Mouse (Mus musculus): ENCODE measurements at regions not wholly inside any gene's neighbourhood (a gene's known extent, or its start where the extent isn't known, plus 50 kb on each side); places are given as distances from the start of the nearest gene placed in this dataset.

- DNase-seq: no peak
Measured at GRCm38 (mm10) chr14:99366281-99366987, 67.9 kb downstream of the Klf5 start.

GRCm38 (mm10) chr14:99366996-99367555, 68.6 kb downstream of the Klf5 start:
- no peak for DNase-seq

GRCm38 (mm10) chr14:99369366-99369765, 70.9 kb downstream of the Klf5 start:
- DNase-seq: no peak

GRCm38 (mm10) chr14:99373682-99374081, 75.2 kb downstream of the Klf5 start:
- DNase-seq: no peak

GRCm38 (mm10) chr14:99375040-99375610, 76.6 kb downstream of the Klf5 start:
- DNase-seq: no peak

GRCm38 (mm10) chr14:99376652-99377502, 78.4 kb downstream of the Klf5 start:
- DNase-seq: no peak

- no peak for DNase-seq
Measured at GRCm38 (mm10) chr14:99381262-99382017, 82.9 kb downstream of the Klf5 start.

GRCm38 (mm10) chr14:99382051-99382450, 83.6 kb downstream of the Klf5 start:
- DNase-seq: no peak

GRCm38 (mm10) chr14:99383170-99383569, 84.7 kb downstream of the Klf5 start:
- no peak for DNase-seq

GRCm38 (mm10) chr14:99387581-99387980, 89.1 kb downstream of the Klf5 start:
- DNase-seq: no peak

GRCm38 (mm10) chr14:99389306-99389705, 90.8 kb downstream of the Klf5 start:
- DNase-seq: no peak

- no peak for DNase-seq
Measured at GRCm38 (mm10) chr14:99391700-99392099, 93.2 kb downstream of the Klf5 start.

- DNase-seq: no peak
Measured at GRCm38 (mm10) chr14:99392813-99393212, 94.3 kb downstream of the Klf5 start.

GRCm38 (mm10) chr14:99393611-99394010, 95.1 kb downstream of the Klf5 start:
- DNase-seq: no peak

GRCm38 (mm10) chr14:99403155-99403726, 104.8 kb downstream of the Klf5 start:
- DNase-seq: no peak

- no peak for DNase-seq
Measured at GRCm38 (mm10) chr14:99405228-99405627, 106.7 kb downstream of the Klf5 start.

- no peak for DNase-seq
Measured at GRCm38 (mm10) chr14:99411835-99412234, 113.3 kb downstream of the Klf5 start.

- DNase-seq: no peak
Measured at GRCm38 (mm10) chr14:99416169-99416568, 117.7 kb downstream of the Klf5 start.

- no peak for DNase-seq
Measured at GRCm38 (mm10) chr14:99418970-99419369, 120.5 kb downstream of the Klf5 start.

- DNase-seq: no peak
Measured at GRCm38 (mm10) chr14:99423334-99423733, 124.8 kb downstream of the Klf5 start.

GRCm38 (mm10) chr14:99427049-99427448, 128.6 kb downstream of the Klf5 start:
- DNase-seq: no peak

- no peak for DNase-seq
Measured at GRCm38 (mm10) chr14:99430323-99430722, 131.8 kb downstream of the Klf5 start.
